Mouse (Mus musculus): Measurements from ENCODE around the gene Gm11627. TPM values are rescaled to one million over a fixed set of nuclear protein-coding genes. Genes with fewer than 3 reads are reported as not detected.
A peak's percentile ranks its signal among the peaks of the same experiment; 100 is the strongest.

Gm11627 gene
- polyA plus RNA-seq, 1 experiment from 2014 or later, result 18.9 TPM

GRCm38 (mm10) chr11:102605553-102606416, 26.5 kb upstream of the Gm11627 start:
- H3K27ac ChIP-seq (ENCODE audit: low read length), result peak overlapping the region; percentile 95
- peak overlapping the region; percentile 97 for H3K9ac ChIP-seq (replicated peaks; ENCODE audit: low read depth, low read length)
- H3K9me3 ChIP-seq (ENCODE audit: control insufficient read depth, low read depth, low read length), result no peaks in the 10 kb centered on the region
- H3K36me3 ChIP-seq (ENCODE audit: control insufficient read depth, insufficient read depth, low read length), result no peaks in the 10 kb centered on the region; the same call in 1 of the 2 replicates
- H3K4me3 ChIP-seq (ENCODE audit: low read depth, low read length), result peak overlapping the region; percentile 90
- H3K4me1 ChIP-seq (ENCODE audit: control insufficient read depth, insufficient read depth, low read length), result peaks cover 30% of the 10 kb centered on the region
- WGBS, result under 1% methylated on average over 62 of the region's 62 CpGs
- ATAC-seq (ENCODE audit: insufficient number of reproducible peaks, insufficient read depth, low FRiP score, low read depth), result no peak
- peak overlapping the region; percentile 88 for H3K4me2 ChIP-seq (replicated peaks; ENCODE audit: low read depth, low read length)
- H3K27me3 ChIP-seq (ENCODE audit: control insufficient read depth, insufficient read depth, low read length), result no peaks in the 10 kb centered on the region

DNA sequence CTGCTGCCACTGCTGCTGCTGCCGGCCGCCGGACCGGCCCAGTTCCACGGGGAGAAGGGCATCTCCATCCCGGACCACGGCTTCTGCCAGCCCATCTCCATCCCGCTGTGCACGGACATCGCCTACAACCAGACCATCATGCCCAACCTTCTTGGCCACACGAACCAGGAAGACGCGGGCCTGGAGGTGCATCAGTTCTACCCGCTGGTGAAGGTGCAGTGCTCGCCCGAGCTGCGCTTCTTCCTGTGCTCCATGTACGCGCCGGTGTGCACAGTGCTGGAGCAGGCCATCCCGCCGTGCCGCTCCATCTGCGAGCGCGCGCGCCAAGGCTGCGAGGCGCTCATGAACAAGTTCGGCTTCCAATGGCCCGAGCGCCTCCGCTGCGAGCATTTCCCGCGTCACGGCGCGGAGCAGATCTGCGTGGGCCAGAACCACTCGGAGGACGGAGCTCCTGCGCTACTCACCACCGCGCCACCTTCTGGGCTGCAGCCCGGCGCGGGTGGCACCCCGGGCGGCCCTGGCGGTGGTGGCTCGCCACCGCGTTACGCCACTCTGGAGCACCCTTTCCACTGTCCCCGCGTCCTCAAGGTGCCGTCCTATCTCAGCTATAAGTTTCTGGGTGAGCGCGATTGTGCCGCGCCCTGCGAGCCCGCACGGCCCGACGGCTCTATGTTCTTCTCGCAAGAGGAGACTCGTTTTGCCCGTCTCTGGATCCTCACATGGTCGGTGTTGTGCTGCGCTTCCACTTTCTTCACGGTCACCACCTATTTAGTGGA, 25.7 kb upstream of the Gm11627 start:
- Histone ChIP-seq H3K4me3 (ENCODE audit: low read depth, low read length) (peak overlapping the region; percentile 90), H3K4me1 (ENCODE audit: control insufficient read depth, insufficient read depth, low read length) (peaks cover 22% of the 10 kb centered on the region), H3K27ac (ENCODE audit: low read length) (peak overlapping the region; percentile 95), H3K9ac (replicated peaks; ENCODE audit: low read depth, low read length) (peak overlapping the region; percentile 97), H3K4me2 (replicated peaks; ENCODE audit: low read depth, low read length) (peak overlapping the region; percentile 88), H3K36me3 (ENCODE audit: control insufficient read depth, insufficient read depth, low read length) (no peaks in the 10 kb centered on the region; the same call in 1 of the 2 replicates), H3K9me3 (ENCODE audit: control insufficient read depth, low read depth, low read length) (no peaks in the 10 kb centered on the region), H3K27me3 (ENCODE audit: control insufficient read depth, insufficient read depth, low read length) (no peaks in the 10 kb centered on the region)
- no peak for ATAC-seq (ENCODE audit: insufficient number of reproducible peaks, insufficient read depth, low FRiP score, low read depth)
- under 1% methylated on average over 73 of the region's 74 CpGs for WGBS

GRCm38 (mm10) chr11:102604010-102604584, 24.8 kb upstream of the Gm11627 start, which contains the start of gene Fzd2:
Gene Fzd2, plus strand, starts transcription at chr11:102604396.
- Histone ChIP-seq H3K4me3 (ENCODE audit: low read depth, low read length) (peak within 1 kb of the TSS; percentile 90), H3K36me3 (ENCODE audit: control insufficient read depth, insufficient read depth, low read length) (no peaks in the 10 kb centered on the region; the same call in 1 of the 2 replicates), H3K4me2 (replicated peaks; ENCODE audit: low read depth, low read length) (peak within 1 kb of the TSS; percentile 88), H3K9me3 (ENCODE audit: control insufficient read depth, low read depth, low read length) (no peaks in the 10 kb centered on the region), H3K9ac (replicated peaks; ENCODE audit: low read depth, low read length) (peak within 1 kb of the TSS; percentile 97), H3K27ac (ENCODE audit: low read length) (peak within 1 kb of the TSS; percentile 95), H3K4me1 (ENCODE audit: control insufficient read depth, insufficient read depth, low read length) (peaks cover 14% of the 10 kb centered on the region), H3K27me3 (ENCODE audit: control insufficient read depth, insufficient read depth, low read length) (no peaks in the 10 kb centered on the region)
- WGBS, result under 1% methylated on average over 30 of the region's 31 CpGs
- ATAC-seq (ENCODE audit: insufficient number of reproducible peaks, insufficient read depth, low FRiP score, low read depth), result peak; percentile 94

DNA sequence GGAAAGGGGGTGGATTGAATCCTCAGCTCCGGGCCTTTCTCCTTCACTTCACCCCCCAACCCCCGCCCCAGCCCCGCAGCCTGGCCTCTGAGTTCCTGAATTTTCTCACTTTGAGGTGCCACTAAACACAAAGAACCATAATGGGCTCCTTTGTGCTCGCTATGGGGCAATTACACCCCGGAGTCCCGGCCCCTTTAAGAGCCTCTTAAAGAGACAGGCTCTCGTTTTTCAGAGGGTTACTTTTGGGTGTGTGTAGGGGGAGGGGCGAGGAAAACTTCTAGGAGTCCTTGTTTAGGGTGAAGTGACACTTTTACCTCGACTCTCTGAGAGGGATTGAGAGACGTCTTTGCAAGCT, 24.2 kb upstream of the Gm11627 start:
- Histone ChIP-seq H3K4me2 (replicated peaks; ENCODE audit: low read depth, low read length) (peak overlapping the region; percentile 64), H3K27ac (ENCODE audit: low read length) (peak overlapping the region; percentile 95), H3K4me3 (ENCODE audit: low read depth, low read length) (peak overlapping the region; percentile 90), H3K4me1 (ENCODE audit: control insufficient read depth, insufficient read depth, low read length) (peaks cover 8% of the 10 kb centered on the region), H3K9me3 (ENCODE audit: control insufficient read depth, low read depth, low read length) (no peaks in the 10 kb centered on the region), H3K27me3 (ENCODE audit: control insufficient read depth, insufficient read depth, low read length) (no peaks in the 10 kb centered on the region), H3K36me3 (ENCODE audit: control insufficient read depth, insufficient read depth, low read length) (no peaks in the 10 kb centered on the region; the same call in 1 of the 2 replicates), H3K9ac (replicated peaks; ENCODE audit: low read depth, low read length) (peak overlapping the region; percentile 39)
- 0% methylated on average over 10 of the region's 10 CpGs for WGBS
- peak; percentile 42; the same call in 1 of the 2 replicates for ATAC-seq (ENCODE audit: insufficient number of reproducible peaks, insufficient read depth, low FRiP score, low read depth)

GRCm38 (mm10) chr11:102602816-102603495, 23.7 kb upstream of the Gm11627 start:
- no peak for ATAC-seq (ENCODE audit: insufficient number of reproducible peaks, insufficient read depth, low FRiP score, low read depth)

DNA sequence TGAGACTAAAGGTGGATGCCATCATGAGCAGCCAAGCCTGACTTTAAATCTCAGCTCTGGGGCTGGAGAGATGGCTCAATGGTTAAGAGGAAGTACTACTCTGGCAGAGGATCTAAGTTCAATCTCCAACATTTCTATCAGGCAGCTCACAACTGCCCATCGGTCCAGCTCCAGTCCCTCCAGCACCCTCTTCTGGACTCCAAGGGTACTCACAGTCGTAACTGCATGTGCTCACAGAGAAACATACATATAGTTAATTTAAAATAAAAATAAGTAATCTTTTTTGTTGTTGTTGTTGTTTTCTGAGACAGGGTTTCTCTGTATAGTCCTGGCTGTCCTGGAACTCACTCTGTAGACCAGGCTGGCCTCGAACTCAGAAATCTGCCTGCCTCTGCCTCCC, 20.7 kb upstream of the Gm11627 start:
- no peaks in the 10 kb centered on the region for H3K9me3 ChIP-seq (ENCODE audit: control insufficient read depth, low read depth, low read length)
- H3K27me3 ChIP-seq (ENCODE audit: control insufficient read depth, insufficient read depth, low read length), result no peaks in the 10 kb centered on the region
- H3K4me2 ChIP-seq (replicated peaks; ENCODE audit: low read depth, low read length), result no peak overlapping the region
- H3K36me3 ChIP-seq (ENCODE audit: control insufficient read depth, insufficient read depth, low read length), result no peaks in the 10 kb centered on the region
- H3K4me1 ChIP-seq (ENCODE audit: control insufficient read depth, insufficient read depth, low read length), result peaks cover 15% of the 10 kb centered on the region; the same call in 1 of the 2 replicates
- H3K4me3 ChIP-seq (ENCODE audit: low read depth, low read length), result no peak overlapping the region
- no peak overlapping the region for H3K27ac ChIP-seq (ENCODE audit: low read length)
- no peak overlapping the region for H3K9ac ChIP-seq (replicated peaks; ENCODE audit: low read depth, low read length)
- 94% methylated on average over 3 of the region's 3 CpGs for WGBS
- no peak for ATAC-seq (ENCODE audit: insufficient number of reproducible peaks, insufficient read depth, low FRiP score, low read depth)

More at GRCm38 (mm10) chr11:102602816-102603495, 23.7 kb upstream of the Gm11627 start:
- Histone ChIP-seq H3K4me1 (ENCODE audit: control insufficient read depth, insufficient read depth, low read length) (peaks cover 3% of the 10 kb centered on the region; the same call in 1 of the 2 replicates), H3K9me3 (ENCODE audit: control insufficient read depth, low read depth, low read length) (no peaks in the 10 kb centered on the region), H3K36me3 (ENCODE audit: control insufficient read depth, insufficient read depth, low read length) (no peaks in the 10 kb centered on the region), H3K4me2 (replicated peaks; ENCODE audit: low read depth, low read length) (peak overlapping the region; percentile 64), H3K9ac (replicated peaks; ENCODE audit: low read depth, low read length) (peak overlapping the region; percentile 39), H3K4me3 (ENCODE audit: low read depth, low read length) (peak overlapping the region; percentile 90), H3K27ac (ENCODE audit: low read length) (peak overlapping the region; percentile 95), H3K27me3 (ENCODE audit: control insufficient read depth, insufficient read depth, low read length) (no peaks in the 10 kb centered on the region)
- 2% methylated on average over 13 of the region's 13 CpGs for WGBS

DNA sequence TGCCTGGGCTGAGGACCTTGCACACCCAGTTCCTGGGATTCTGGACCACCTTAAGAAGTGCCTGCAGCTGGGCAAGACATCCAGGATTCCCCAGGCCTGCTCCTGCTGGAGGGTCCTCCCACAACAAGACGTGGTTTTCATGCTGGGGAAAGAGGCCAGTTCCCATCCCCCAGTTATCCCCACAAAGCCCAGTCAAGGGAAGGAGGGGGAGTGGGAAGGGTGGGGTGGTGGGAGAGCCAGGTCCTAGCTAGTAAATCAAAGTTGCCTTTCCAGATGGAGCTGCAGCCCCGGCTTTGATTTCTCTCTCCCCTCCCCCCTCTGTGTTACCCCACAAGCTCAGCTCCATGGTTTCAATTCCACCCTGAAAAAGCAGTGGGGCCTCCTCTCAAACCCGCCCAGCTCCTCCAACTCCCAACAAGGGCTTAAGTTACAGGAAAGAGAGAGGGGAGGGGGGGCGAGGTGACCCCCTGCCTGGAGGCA, 16.1 kb upstream of the Gm11627 start:
- Histone ChIP-seq H3K4me1 (ENCODE audit: control insufficient read depth, insufficient read depth, low read length) (peaks cover 17% of the 10 kb centered on the region; the same call in 1 of the 2 replicates), H3K9ac (replicated peaks; ENCODE audit: low read depth, low read length) (no peak overlapping the region), H3K9me3 (ENCODE audit: control insufficient read depth, low read depth, low read length) (no peaks in the 10 kb centered on the region), H3K4me2 (replicated peaks; ENCODE audit: low read depth, low read length) (no peak overlapping the region), H3K27ac (ENCODE audit: low read length) (peak overlapping the region; percentile 64), H3K36me3 (ENCODE audit: control insufficient read depth, insufficient read depth, low read length) (no peaks in the 10 kb centered on the region), H3K27me3 (ENCODE audit: control insufficient read depth, insufficient read depth, low read length) (no peaks in the 10 kb centered on the region), H3K4me3 (ENCODE audit: low read depth, low read length) (no peak overlapping the region)
- ATAC-seq (ENCODE audit: insufficient number of reproducible peaks, insufficient read depth, low FRiP score, low read depth), result peak; percentile 89
- whole genome bisulfite sequencing, result 8% methylated on average over 4 of the region's 4 CpGs

Data from stomach, embryonic 14.5 days (tissue).